Mouse (Mus musculus) heart, adult 2 months (tissue): ENCODE results near the gene Pear1. TPM values are rescaled to one million over a fixed set of nuclear protein-coding genes. Genes with fewer than 3 reads are reported as not detected.

ENCODE experiments used
- DNase-seq, 2 experiments: peaks; one replicate each; pipeline ENCODE4 v3.0.0; 2021
- H3K27ac ChIP-seq: fragments of 200-600 bp; 2 replicates; pipeline ENCODE4 v1.8.1; 2022
- H3K27me3 ChIP-seq: fragments of 200-500 bp; 2 replicates; pipeline ENCODE4 v1.6.1; 2012; ENCODE audit warnings: mild to moderate bottlenecking, low read length, inconsistent platforms, mixed read lengths; ENCODE audit not compliant: control insufficient read depth, insufficient read depth
- H3K36me3 ChIP-seq: fragments of 200-500 bp; 2 replicates; pipeline ENCODE4 v1.6.1; 2012; ENCODE audit warnings: low read length, inconsistent platforms; ENCODE audit not compliant: control insufficient read depth, insufficient read depth
- H3K4me1 ChIP-seq: fragments of 200-500 bp; 2 replicates; pipeline ENCODE4 v1.6.1; 2011; ENCODE audit warnings: low read length; ENCODE audit not compliant: control insufficient read depth, insufficient read depth
- H3K4me3 ChIP-seq: fragments of 200-600 bp; 2 replicates; pipeline ENCODE4 v1.8.1; 2022
- H3K79me2 ChIP-seq: fragments of 200-500 bp; replicated peaks from 2 replicates; pipeline ENCODE4 v1.6.1; 2012; ENCODE audit warnings: mild to moderate bottlenecking, inconsistent platforms, low read length, moderate library complexity, mixed read lengths; ENCODE audit not compliant: control insufficient read depth, insufficient read depth
- H3K9ac ChIP-seq: fragments of 200-500 bp; 2 replicates; pipeline ENCODE4 v1.6.1; 2012; ENCODE audit warnings: low read depth, mild to moderate bottlenecking, control low read depth, inconsistent platforms, low read length, mixed read lengths
- CTCF ChIP-seq: fragments of 200-600 bp; IDR thresholded peaks from 2 replicates; pipeline ENCODE4 v1.8.1; 2022; ENCODE audit warnings: antibody characterized with exemption, mild to moderate bottlenecking, moderate library complexity
- EP300 ChIP-seq: fragments of 200-500 bp; IDR thresholded peaks from 2 replicates; pipeline ENCODE4 v1.6.1; 2011; ENCODE audit warnings: low read depth, low read length, control low read depth; ENCODE audit not compliant: insufficient read depth
- POLR2A ChIP-seq: fragments of 200-500 bp; IDR thresholded peaks from 2 replicates; pipeline ENCODE4 v1.6.1; 2011; ENCODE audit warnings: mild to moderate bottlenecking, low read depth, low read length, control low read depth; ENCODE audit not compliant: insufficient read depth
- WGBS: fragments of 180-500 bp; shearing (Covaris S2); methylation state at CpG from one replicate; pipeline ENCODE4 v1.1.7; 2018; 5-methylcytosine and 5-hydroxymethylcytosine counted together
- intact Hi-C: fragments of 180-260 bp; cut with DNase I; formaldehyde crosslinking; loops from one replicate; pipeline ENCODE4 v1.15.1; 2025
- polyA plus RNA-seq: library from polyadenylated mRNA; depleted of rRNA; stranded (reverse); fragments of >200 nt; gene quantifications from 2 replicates; pipeline ENCODE4 v1.2.3, GENCODE M21; 2012
- total RNA-seq, 2 experiments: library from RNA; stranded (reverse); gene quantifications; 2 replicates each; pipeline ENCODE4 v1.2.3; 2021

Pear1 gene
- total and polyA plus RNA-seq, 3 experiments = 17.1 to 42.5 (median 18.7) TPM

GRCm38 (mm10) chr3:87763683-87764289 is 60.3 kb downstream of the Pear1 start:
- peak; percentile 85 to 86 for DNase-seq
- intact Hi-C loops = loop anchor here (10.0 kb wide), 1 partner anchor 211 kb away; the partner anchor contains the start of gene Nes
- Histone ChIP-seq H3K4me3 (peak overlapping the region; percentile 40), H3K27ac (peak overlapping the region; percentile 93), H3K36me3 (no peaks in the 10 kb centered on the region), H3K9ac (peak overlapping the region; percentile 27; the same call in 1 of the 2 replicates), H3K79me2 (no peaks in the 10 kb centered on the region), H3K4me1 (peaks cover 18% of the 10 kb centered on the region), H3K27me3 (no peaks in the 10 kb centered on the region)
- TF ChIP-seq EP300 (no peak), CTCF (peak; percentile 42)
- WGBS = 14% methylated on average over 11 of the region's 15 CpGs

GRCm38 (mm10) chr3:87763202-87763601 is 60.9 kb downstream of the Pear1 start:
- H3K4me3 ChIP-seq = peak overlapping the region; percentile 40; the same call in 1 of the 2 replicates
- peak overlapping the region; percentile 93 for H3K27ac ChIP-seq
- intact Hi-C loops = loop anchor here (10.0 kb wide), 1 partner anchor 212 kb away; the partner anchor contains the start of gene Nes
- H3K4me1 ChIP-seq = peaks cover 18% of the 10 kb centered on the region
- no peaks in the 10 kb centered on the region for H3K79me2 ChIP-seq
- H3K36me3 ChIP-seq = no peaks in the 10 kb centered on the region
- TF ChIP-seq POLR2A (no peak), EP300 (no peak), CTCF (no peak)
- WGBS = 30% methylated on average over 4 of the region's 4 CpGs
- no peaks in the 10 kb centered on the region for H3K27me3 ChIP-seq
- no peak for DNase-seq
- 0 out of 2 replicates have a peak overlapping the region, but pooled peaks have one; percentile 5 for H3K9ac ChIP-seq

- peaks cover 17% of the 10 kb centered on the region for H3K4me1 ChIP-seq
- WGBS = 64% methylated on average over 20 of the region's 20 CpGs
- no peak overlapping the region for H3K27ac ChIP-seq
- H3K4me3 ChIP-seq = no peak overlapping the region
- H3K79me2 ChIP-seq = no peaks in the 10 kb centered on the region
- H3K9ac ChIP-seq = no peak overlapping the region
- DNase-seq = no peak
- TF ChIP-seq EP300 = no peak
- no peak for TF ChIP-seq CTCF
- no peak for TF ChIP-seq POLR2A
- H3K27me3 ChIP-seq = no peaks in the 10 kb centered on the region
- H3K36me3 ChIP-seq = no peaks in the 10 kb centered on the region
- intact Hi-C loops = loop anchor here (10.0 kb wide), 1 partner anchor 213 kb away; the partner anchor contains the start of gene Nes
These were observed 62.4 kb downstream of the Pear1 start for GRCm38 (mm10) chr3:87761408-87762375.

GRCm38 (mm10) chr3:87758641-87759040 is 65.5 kb downstream of the Pear1 start:
- no peak for TF ChIP-seq CTCF
- TF ChIP-seq POLR2A = no peak
- no peak for TF ChIP-seq EP300

GRCm38 (mm10) chr3:87756488-87756887 is 67.6 kb downstream of the Pear1 start:
- H3K36me3 ChIP-seq = no peaks in the 10 kb centered on the region
- H3K27ac ChIP-seq = no peak overlapping the region
- TF ChIP-seq EP300 (no peak), POLR2A (no peak), CTCF (no peak)
- H3K9ac ChIP-seq = no peak overlapping the region
- no peaks in the 10 kb centered on the region for H3K79me2 ChIP-seq
- no peak for DNase-seq
- H3K4me1 ChIP-seq = peaks cover 4% of the 10 kb centered on the region
- H3K4me3 ChIP-seq = no peak overlapping the region
- intact Hi-C loops = loop anchor here (1.0 to 5.0 kb wide), 2 partner anchors 13 to 61 kb away; no protein-coding TSS in a partner anchor
- no peaks in the 10 kb centered on the region for H3K27me3 ChIP-seq
- WGBS = 67% methylated on average over 20 of the region's 20 CpGs

More at GRCm38 (mm10) chr3:87758641-87759040, 65.5 kb downstream of the Pear1 start:
- Histone ChIP-seq H3K4me1 (peaks cover 5% of the 10 kb centered on the region), H3K79me2 (no peaks in the 10 kb centered on the region), H3K9ac (no peak overlapping the region), H3K4me3 (no peak overlapping the region), H3K27me3 (no peaks in the 10 kb centered on the region), H3K36me3 (no peaks in the 10 kb centered on the region), H3K27ac (no peak overlapping the region)
- no peak for DNase-seq
- WGBS = 62% methylated on average over 4 of the region's 5 CpGs
- intact Hi-C loops = loop anchor here (5.0 kb wide), 1 partner anchor 59 kb away; no protein-coding TSS in a partner anchor
